Mouse (Mus musculus) adrenal gland, postnatal 36 days (tissue): Measurements from ENCODE around the gene Ipo9. TPM values are rescaled to one million over a fixed set of nuclear protein-coding genes. Genes with fewer than 3 reads are reported as not detected.

ENCODE experiments used
- DNase-seq, 2 experiments: peaks; one replicate each; pipeline ENCODE4 v3.0.0; 2021; ENCODE audit warnings: mixed read lengths in 1 of 2
- microRNA-seq: library from miRNA; unstranded; fragments of <30 nt; microRNA quantifications from one replicate; pipeline ENCODE4 v1.2.0, GENCODE M21; 2021
- total RNA-seq, 2 experiments: library from RNA; stranded (reverse); gene quantifications; 2 replicates each; pipeline ENCODE4 v1.2.3; 2021

Gene Ipo9
- total RNA-seq, 2 experiments from 2014 or later: 66.0 to 81.5 TPM

DNA sequence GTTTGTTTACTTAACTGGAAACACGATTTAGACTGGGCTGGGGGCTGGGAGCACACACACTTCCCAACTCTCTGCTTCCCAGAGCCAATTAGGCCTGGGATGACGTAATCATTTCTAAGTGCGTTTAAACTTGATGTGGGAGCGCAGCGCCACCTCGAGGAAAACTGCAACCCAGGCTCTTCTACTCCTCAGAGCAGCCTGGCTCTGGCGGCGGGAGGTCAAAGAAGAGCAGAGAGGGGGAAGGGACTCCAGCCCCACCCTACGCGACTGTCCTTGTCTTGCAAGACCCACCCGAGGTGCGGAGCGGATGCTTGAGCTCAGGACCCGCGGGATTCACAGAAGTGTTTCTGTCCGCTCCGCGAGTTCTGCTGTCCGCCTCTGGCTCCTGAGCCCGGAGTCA is 62.1 kb downstream of the Ipo9 start:
- peak; percentile 88 to 92 for DNase-seq

DNA sequence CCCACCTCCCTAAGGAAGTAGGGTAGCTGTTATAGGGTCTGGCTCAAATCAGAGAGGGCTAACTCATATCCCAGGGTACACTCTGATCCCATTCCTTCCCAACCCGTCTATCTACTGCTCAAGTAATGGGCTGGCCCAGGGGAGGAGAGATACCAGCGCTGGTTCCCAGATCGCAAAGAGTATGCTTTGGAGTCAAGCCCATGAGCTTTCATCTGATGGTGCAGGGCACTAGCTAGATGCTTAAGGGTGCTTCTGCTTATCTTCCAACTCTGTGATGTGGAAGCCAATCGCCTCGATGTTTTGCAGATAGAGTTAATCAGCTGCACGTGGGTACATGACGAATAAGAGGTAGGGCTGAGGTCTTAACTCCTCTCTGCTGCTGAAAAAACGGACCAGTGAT is 62.7 kb downstream of the Ipo9 start:
- DNase-seq: no peak

DNA sequence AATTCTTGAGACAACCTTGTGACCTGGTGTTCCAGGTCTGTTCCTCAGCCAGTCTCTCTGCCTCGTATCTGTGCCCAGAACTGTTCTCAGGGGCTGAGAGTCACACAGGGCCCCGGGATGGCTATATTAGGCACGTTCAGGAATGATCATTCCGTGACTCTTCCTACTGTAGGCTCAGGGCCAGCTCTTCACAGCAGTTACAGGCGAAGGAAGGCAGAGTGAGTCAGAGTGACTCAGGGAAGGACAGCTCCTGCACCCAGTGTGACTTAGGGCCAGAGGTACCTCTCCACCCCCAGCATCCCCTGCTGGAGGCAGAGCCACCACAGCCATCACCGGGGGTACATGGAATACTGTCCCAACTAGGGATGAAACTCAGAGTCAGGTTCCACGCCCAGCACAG is 63.3 kb downstream of the Ipo9 start:
- DNase-seq: peak; percentile 76 to 79

DNA sequence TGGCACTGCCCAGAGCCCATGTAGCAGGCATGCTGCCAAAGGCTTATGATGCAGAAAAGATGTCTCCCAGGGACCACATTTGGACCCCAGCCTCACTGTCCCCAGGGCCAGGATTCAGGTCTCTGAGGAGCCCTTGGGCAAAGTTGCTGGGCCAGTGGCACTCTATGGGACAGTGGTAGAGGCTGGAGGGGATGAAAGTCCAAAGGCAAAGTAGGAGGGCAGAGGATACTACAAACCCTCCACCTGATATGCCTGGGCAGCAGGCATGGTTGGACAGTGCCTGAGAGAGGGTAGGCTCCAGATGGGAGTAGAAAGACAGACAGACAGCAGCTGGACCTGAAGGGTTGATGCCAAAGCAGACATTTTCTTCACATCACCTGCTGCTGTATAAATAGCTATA is 63.9 kb downstream of the Ipo9 start:
- DNase-seq: no peak

DNA sequence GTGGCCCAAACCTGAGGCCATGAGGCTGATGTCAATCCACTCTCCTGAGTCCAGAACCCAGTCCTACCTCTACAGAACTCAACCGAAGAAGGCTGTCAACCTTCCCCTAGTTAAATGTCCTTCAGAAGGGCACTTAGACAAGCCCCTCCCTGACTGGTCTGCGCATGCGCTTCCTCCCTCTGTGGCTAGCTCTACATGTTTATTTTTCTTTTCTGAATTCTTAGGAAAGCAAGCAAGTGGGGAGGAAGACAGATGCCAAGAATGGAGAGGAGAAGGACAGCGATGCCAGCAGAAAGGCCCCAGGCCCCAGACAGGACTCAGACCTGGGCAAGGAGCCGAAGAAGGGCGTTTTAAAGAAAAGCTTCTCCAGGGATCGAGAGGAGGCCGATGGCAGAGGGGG is 66.9 kb downstream of the Ipo9 start:
- DNase-seq: no peak

DNA sequence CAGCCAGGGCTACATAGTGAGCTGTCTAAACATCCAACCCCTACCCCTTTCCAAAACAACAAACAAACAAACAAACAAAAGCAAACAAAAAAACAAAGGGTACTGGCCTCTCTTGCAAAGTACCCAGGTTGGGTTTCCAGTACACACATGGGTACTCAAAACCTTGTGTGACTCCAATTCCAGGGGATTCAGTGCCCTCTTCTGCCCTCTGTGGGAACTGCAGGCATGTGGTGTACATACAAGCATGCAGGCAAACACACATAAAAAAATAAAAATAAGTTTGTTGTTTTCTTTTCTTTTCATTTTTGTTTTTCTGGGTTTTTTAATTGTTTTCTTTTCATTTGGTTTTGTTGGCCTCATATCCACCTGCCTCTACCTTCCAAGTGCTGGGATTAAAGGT is 68.2 kb downstream of the Ipo9 start:
- no peak for DNase-seq

DNA sequence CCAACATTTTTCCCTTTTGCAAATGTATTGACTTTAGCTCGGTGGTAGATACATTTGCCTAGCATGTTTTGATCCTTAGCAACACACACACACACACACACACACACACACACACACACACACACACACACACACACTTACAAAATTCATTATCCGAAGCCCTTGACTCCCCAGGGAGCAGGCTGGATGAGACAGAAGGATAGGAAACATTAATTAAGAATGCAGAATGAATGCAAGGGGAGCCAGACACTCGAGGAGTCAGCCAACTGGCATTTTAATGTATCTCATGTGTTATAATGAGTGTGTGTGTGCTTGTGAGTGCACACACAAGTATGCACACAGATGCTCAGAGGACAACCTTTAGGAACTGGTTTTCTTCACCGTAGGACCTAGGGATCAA is 68.8 kb downstream of the Ipo9 start:
- DNase-seq: no peak

DNA sequence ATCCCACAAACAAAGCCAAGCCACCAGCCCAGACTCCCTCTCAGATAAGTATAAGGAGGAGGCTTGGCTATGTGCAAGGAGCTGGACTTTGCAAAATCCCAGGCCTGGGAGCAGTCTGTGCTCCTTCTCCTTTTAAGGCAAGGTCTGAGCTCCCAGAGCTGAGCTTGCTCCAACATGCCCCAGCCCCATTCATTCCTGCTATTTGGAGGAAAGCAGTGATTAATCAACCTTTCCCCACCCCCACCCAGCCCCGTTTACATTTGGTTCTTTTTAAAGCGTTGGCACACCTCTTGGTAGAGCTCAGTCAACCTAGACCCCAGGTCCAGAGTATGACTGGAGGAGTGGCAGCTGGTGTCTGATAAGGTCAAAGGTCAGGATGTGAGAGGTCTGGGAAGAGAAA is 71.2 kb downstream of the Ipo9 start:
- DNase-seq: no peak

DNA sequence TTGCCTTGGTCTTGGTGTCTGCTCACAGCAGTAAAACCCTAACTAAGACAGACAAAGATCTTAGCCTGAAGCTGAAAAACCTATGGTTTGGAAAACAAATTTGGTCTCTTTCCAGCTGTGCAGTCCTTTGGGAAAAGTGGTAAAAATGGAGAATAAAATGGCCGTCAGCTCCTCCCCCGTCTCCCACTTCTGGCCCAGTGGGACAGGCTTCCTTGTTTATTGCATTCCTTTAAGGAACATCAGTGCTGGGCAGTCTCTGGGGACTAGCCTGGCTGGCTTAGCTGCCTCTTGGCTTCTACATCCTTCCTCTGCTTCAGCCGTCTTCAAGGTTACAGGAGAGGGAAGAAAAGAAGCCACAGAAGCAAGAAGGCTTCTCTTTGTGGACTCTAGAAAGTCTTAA is 78.3 kb downstream of the Ipo9 start:
- DNase-seq: peak in 1 of 2 experiments; percentile 40

DNA sequence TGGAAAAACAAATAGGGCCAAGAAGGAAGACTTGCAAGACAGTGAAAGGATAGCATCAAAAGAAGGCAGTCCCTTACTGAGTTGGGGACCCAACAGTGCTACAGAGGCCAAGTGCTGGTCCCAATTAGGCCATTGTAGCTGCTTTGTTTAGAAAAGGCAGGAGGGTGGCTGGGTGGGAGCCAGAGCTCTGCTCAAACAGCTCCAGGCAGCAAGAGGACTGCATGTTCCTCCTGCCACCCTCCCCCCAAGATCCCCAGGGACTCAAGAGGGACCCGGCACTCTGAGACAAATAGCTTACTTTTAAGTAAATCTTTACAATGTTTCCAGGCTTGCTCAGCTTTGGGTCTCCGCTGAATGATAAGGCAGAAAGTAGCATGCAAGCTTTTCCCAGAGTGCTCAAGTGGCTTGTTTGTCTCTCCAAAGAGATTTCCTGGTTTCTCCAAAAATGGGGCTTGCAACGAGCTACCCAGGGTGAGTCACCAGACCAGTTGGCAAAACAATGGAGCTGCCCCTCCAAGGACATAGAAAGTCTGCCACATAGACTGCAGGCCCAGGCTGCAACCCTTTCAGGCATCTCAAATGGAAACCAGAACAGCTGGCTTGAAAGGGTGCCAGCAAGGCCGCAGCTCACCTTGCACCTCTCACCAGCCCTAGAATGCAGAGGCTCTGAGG is 82.7 kb downstream of the Ipo9 start:
- DNase-seq: peak; percentile 71 to 72

DNA sequence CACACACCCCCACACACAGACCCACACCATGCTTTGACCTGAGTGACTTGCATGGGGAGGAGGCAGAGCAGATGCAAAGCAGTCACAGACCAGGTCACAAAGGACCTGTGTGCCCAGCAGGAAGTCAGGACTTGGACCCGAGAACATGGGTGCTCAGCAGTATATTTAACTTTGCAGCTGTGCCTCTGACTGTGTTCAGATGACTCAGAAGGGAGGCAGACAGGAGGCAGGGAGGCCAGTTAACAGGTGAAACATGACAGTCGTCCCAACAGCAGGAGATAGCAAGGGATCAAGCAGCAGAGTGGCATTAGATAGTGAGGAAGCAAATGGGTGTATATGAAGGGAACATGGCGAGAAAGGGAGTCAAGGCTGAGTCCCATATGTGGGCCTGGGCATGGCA is 83.4 kb downstream of the Ipo9 start:
- DNase-seq: no peak

DNA sequence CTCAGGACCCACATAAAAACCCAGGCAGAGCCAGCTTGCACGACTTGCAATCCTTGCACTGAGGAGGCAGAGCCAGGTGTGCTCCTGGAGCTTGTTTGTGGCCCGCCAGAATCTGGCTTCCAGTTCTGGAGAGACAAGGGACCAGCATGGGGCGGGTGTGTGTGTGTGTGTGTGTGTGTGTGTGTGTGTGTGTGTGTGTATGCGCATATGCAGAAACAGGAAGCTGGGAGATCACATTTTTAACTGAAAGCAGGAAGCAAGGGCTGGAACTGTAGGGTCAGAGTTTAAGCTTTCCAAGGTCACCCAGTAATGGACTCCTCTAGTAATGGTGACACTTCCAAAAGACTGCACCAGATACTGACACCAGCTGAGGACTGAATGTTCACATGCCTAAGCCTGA is 86.3 kb downstream of the Ipo9 start:
- DNase-seq: no peak

DNA sequence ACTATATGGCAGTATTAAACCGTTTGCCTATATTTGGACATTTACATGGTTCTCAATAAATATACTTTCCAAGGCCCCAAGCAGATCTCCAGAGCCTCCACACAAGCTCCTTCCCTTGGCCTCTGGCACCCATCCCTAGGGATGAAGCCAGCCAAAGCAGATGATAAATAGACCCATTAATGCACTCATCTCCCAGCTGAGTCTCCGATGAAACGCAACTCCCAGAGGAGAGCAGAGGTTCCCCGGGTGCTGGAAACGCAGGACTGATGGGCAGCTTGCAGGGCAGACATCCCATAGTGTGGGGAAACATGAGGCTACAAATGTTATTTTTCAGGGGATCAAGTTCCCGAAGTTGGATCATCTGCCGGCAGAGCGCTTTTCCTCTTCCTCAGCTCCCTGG is 88.4 kb downstream of the Ipo9 start:
- peak in 1 of 2 experiments; percentile 12 for DNase-seq

Small RNAs within 50 kb of the gene (microRNA-seq; reads per million reads assigned to microRNA genes)
- not detected for gene Mir1231

Other genes starting within 250 kb of the Ipo9 start
- gene Elf3, start 171.9 kb downstream of the Ipo9 start, total RNA-seq: not detected
- 10 to 100 TPM; 46.3 to 48.9 TPM for gene Rnpep, start 146.4 kb downstream of the Ipo9 start, total RNA-seq
- 100 to 1,000 TPM; 212 to 215 TPM for gene Timm17a, start 116.7 kb downstream of the Ipo9 start, total RNA-seq
- gene Lmod1, start 105.7 kb downstream of the Ipo9 start, total RNA-seq: 1 to 10 TPM; 1.4 to 1.6 TPM
- gene Shisa4, start 55.3 kb downstream of the Ipo9 start, total RNA-seq: 1 to 10 TPM; 6.8 to 9.2 TPM
- 10 to 100 TPM; 11.3 to 17.1 TPM for gene Nav1, start 176.8 kb upstream of the Ipo9 start, total RNA-seq